Mouse (Mus musculus) hindbrain, embryonic 14.5 days (tissue): ENCODE results near the gene Gopc. TPM values are rescaled to one million over a fixed set of nuclear protein-coding genes. Genes with fewer than 3 reads are reported as not detected.

Experiments
- ATAC-seq: fragments of 200-750 bp; cut with Nextera tagmentation; 2 replicates; pipeline ENCODE4 v1.8.0; 2017; ENCODE audit warnings: moderate number of reproducible peaks, mild to moderate bottlenecking, moderate TSS enrichment, moderate library complexity; ENCODE audit not compliant: low FRiP score
- DNase-seq: peaks from one replicate; pipeline ENCODE4 v3.0.0-alpha.2; 2015; ENCODE audit warnings: low spot score
- H3K27ac ChIP-seq: fragments of 300-500 bp; sonication (generic); 2 replicates; pipeline ENCODE4 v1.5.1; 2014; ENCODE audit warnings: mild to moderate bottlenecking, moderate library complexity
- H3K27me3 ChIP-seq: fragments of 300-500 bp; sonication (generic); 2 replicates; pipeline ENCODE4 v1.6.1; 2014; ENCODE audit warnings: mild to moderate bottlenecking, low read length, mixed read lengths; ENCODE audit not compliant: control insufficient read depth, insufficient read depth
- H3K36me3 ChIP-seq: fragments of 300-500 bp; sonication (generic); replicated peaks from 2 replicates; pipeline ENCODE4 v1.6.1; 2014; ENCODE audit not compliant: control insufficient read depth, insufficient read depth
- H3K4me1 ChIP-seq: fragments of 300-500 bp; sonication (generic); replicated peaks from 2 replicates; pipeline ENCODE4 v1.6.1; 2014; ENCODE audit warnings: antibody characterized with exemption, low read length, mixed read lengths; ENCODE audit not compliant: control insufficient read depth, insufficient read depth
- H3K4me2 ChIP-seq: fragments of 300-500 bp; sonication (generic); replicated peaks from 2 replicates; pipeline ENCODE4 v1.6.1; 2014; ENCODE audit warnings: mild to moderate bottlenecking, moderate library complexity
- H3K4me3 ChIP-seq: fragments of 300-500 bp; sonication (generic); replicated peaks from 2 replicates; pipeline ENCODE4 v1.5.1; 2014; ENCODE audit warnings: mild to moderate bottlenecking, low read length
- H3K9ac ChIP-seq: fragments of 300-500 bp; sonication (generic); 2 replicates; pipeline ENCODE4 v1.6.1; 2014
- H3K9me3 ChIP-seq: fragments of 300-500 bp; sonication (generic); 2 replicates; pipeline ENCODE4 v1.6.1; 2016; ENCODE audit warnings: low read length; ENCODE audit not compliant: control insufficient read depth
- WGBS: fragments of 180-500 bp; shearing (Covaris S2); extraction: QIAGEN DNeasy Blood & Tissue Kit; methylation state at CpG from one replicate; pipeline ENCODE4 v1.1.7; 2014; 5-methylcytosine and 5-hydroxymethylcytosine counted together
- polyA plus RNA-seq: library from polyadenylated mRNA; unstranded; fragments of >200 nt; fragmentation: Nextera tagmentation; extraction: Ambion mirVana; gene quantifications from 2 replicates; pipeline ENCODE4 v1.2.1, GENCODE M21; 2014

The Gopc gene
- polyA plus RNA-seq, 1 experiment from 2014 or later = 26.1 TPM

- Histone ChIP-seq H3K36me3 (no peaks in the 10 kb centered on the region), H3K4me1 (peaks cover 30% of the 10 kb centered on the region), H3K9me3 (no peaks in the 10 kb centered on the region), H3K27ac (peak overlapping the region; percentile 98), H3K4me2 (peak overlapping the region; percentile 72), H3K9ac (peak overlapping the region; percentile 79), H3K27me3 (no peaks in the 10 kb centered on the region), H3K4me3 (peak overlapping the region; percentile 81)
- ATAC-seq = peak; percentile 46
- peak; percentile 36 for DNase-seq
- WGBS = 3% methylated on average over 39 of the region's 39 CpGs
Observed at GRCm38 (mm10) chr10:52417998-52418860, 36.3 kb upstream of the Gopc start.

DNA sequence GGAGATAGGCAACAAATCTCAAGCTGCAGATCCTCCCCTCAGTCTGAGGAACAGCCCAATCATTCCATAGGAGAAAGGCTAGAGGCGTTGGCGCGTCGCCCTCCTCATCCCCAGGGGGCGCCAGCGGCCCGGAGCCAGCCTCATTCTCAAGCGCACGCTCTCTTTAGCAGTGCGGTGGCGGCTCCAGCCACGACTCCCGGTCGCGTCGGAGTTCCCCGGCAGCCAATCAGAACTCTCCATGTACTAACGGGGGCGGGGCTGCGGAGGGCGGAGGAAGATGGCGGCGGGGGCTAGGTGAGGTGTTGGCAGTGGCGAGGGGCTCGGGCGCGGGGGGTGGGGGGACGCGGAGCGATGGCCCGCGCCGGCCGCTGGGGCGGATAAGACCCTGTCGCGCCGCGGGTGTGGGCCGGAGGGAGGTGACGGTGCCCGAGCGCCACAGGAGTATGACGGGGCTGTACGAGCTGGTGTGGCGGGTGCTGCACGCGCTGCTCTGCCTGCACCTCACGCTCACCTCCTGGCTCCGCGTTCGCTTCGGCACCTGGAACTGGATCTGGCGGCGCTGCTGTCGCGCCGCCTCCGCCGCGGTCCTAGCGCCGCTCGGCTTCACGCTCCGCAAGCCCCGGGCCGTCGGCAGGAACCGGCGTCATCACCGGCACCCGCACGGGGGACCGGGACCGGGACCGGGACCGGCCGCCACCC is 35.5 kb upstream of the Gopc start, which contains the start of gene Nus1:
Gene Nus1, plus strand, starts transcription at position 249 of the 699 bp plus-strand sequence.
- Histone ChIP-seq H3K9me3 (no peaks in the 10 kb centered on the region), H3K27ac (peak within 1 kb of the TSS; percentile 98), H3K9ac (peak within 1 kb of the TSS; percentile 79), H3K27me3 (no peaks in the 10 kb centered on the region), H3K4me1 (peaks cover 27% of the 10 kb centered on the region), H3K4me2 (peak within 1 kb of the TSS; percentile 72), H3K36me3 (no peaks in the 10 kb centered on the region), H3K4me3 (peak within 1 kb of the TSS; percentile 81)
- ATAC-seq (peak; percentile 99), DNase-seq (peak; percentile 98)
- WGBS = 1% methylated on average over 78 of the region's 79 CpGs

GRCm38 (mm10) chr10:52416458-52416857 is 34.5 kb upstream of the Gopc start:
- Histone ChIP-seq H3K9ac (peak overlapping the region; percentile 61), H3K27me3 (no peaks in the 10 kb centered on the region), H3K4me2 (peak overlapping the region; percentile 58), H3K9me3 (no peaks in the 10 kb centered on the region), H3K4me3 (no peak overlapping the region), H3K27ac (no peak overlapping the region), H3K36me3 (no peaks in the 10 kb centered on the region), H3K4me1 (peaks cover 27% of the 10 kb centered on the region)
- ATAC-seq (no peak), DNase-seq (no peak)
- WGBS = 68% methylated on average over 2 of the region's 2 CpGs

GRCm38 (mm10) chr10:52415020-52415419 is 33.1 kb upstream of the Gopc start:
- H3K27me3 ChIP-seq = no peaks in the 10 kb centered on the region
- 86% methylated on average over 2 of the region's 2 CpGs for WGBS

DNA sequence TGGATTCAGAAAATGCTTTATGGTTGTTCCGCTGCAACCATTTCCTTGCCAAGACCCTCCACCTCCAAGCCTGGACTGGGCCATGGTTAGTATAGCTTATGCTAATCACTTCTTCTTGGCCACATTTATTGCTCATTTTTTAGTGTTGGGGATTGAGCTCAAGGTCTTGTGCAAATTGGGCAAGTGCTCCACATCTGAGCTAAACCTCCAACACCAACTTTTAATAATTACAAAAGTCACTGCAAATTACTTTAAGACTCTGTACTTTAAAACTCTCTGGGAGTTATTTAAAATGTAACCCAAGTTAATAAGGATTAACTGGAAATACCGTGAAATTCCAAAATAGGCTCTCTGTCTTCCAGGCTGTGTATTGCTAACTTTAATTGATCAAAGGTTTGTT is 25.6 kb upstream of the Gopc start:
- Histone ChIP-seq H3K9ac (no peak overlapping the region), H3K27ac (no peak overlapping the region), H3K27me3 (no peaks in the 10 kb centered on the region), H3K4me1 (no peaks in the 10 kb centered on the region), H3K9me3 (no peaks in the 10 kb centered on the region), H3K4me2 (no peak overlapping the region), H3K4me3 (no peak overlapping the region), H3K36me3 (no peaks in the 10 kb centered on the region)
- DNase-seq (no peak), ATAC-seq (no peak)
- WGBS = 87% methylated on average over 2 of the region's 2 CpGs

More at GRCm38 (mm10) chr10:52415020-52415419, 33.1 kb upstream of the Gopc start:
- Histone ChIP-seq H3K27ac (no peak overlapping the region), H3K4me2 (no peak overlapping the region), H3K36me3 (no peaks in the 10 kb centered on the region), H3K4me3 (no peak overlapping the region), H3K9ac (no peak overlapping the region), H3K4me1 (peaks cover 14% of the 10 kb centered on the region), H3K9me3 (no peaks in the 10 kb centered on the region)
- no peak for DNase-seq
- ATAC-seq = no peak

GRCm38 (mm10) chr10:52405160-52405559 is 23.2 kb upstream of the Gopc start:
- DNase-seq = no peak
- H3K4me3 ChIP-seq = no peak overlapping the region
- no peak for ATAC-seq
- 90% methylated on average over 13 of the region's 13 CpGs for WGBS
- H3K36me3 ChIP-seq = no peaks in the 10 kb centered on the region
- no peaks in the 10 kb centered on the region for H3K4me1 ChIP-seq
- H3K27me3 ChIP-seq = no peaks in the 10 kb centered on the region
- no peak overlapping the region for H3K9ac ChIP-seq
- no peak overlapping the region for H3K27ac ChIP-seq
- no peak overlapping the region for H3K4me2 ChIP-seq
- no peaks in the 10 kb centered on the region for H3K9me3 ChIP-seq

- WGBS = 76% methylated on average over 3 of the region's 3 CpGs
- ATAC-seq = no peak
- Histone ChIP-seq H3K9ac (no peak overlapping the region), H3K9me3 (no peaks in the 10 kb centered on the region), H3K4me3 (no peak overlapping the region), H3K4me2 (no peak overlapping the region), H3K27me3 (no peaks in the 10 kb centered on the region), H3K27ac (no peak overlapping the region), H3K4me1 (no peaks in the 10 kb centered on the region), H3K36me3 (no peaks in the 10 kb centered on the region)
- no peak for DNase-seq
Observed at GRCm38 (mm10) chr10:52399722-52400121, 17.8 kb upstream of the Gopc start.

GRCm38 (mm10) chr10:52398715-52399114 is 16.8 kb upstream of the Gopc start:
- Histone ChIP-seq H3K36me3 (no peaks in the 10 kb centered on the region), H3K4me2 (no peak overlapping the region), H3K4me1 (no peaks in the 10 kb centered on the region), H3K27me3 (no peaks in the 10 kb centered on the region), H3K4me3 (no peak overlapping the region), H3K9ac (no peak overlapping the region), H3K27ac (no peak overlapping the region), H3K9me3 (no peaks in the 10 kb centered on the region)
- DNase-seq = no peak
- 87% methylated on average over 2 of the region's 2 CpGs for WGBS
- no peak for ATAC-seq

DNA sequence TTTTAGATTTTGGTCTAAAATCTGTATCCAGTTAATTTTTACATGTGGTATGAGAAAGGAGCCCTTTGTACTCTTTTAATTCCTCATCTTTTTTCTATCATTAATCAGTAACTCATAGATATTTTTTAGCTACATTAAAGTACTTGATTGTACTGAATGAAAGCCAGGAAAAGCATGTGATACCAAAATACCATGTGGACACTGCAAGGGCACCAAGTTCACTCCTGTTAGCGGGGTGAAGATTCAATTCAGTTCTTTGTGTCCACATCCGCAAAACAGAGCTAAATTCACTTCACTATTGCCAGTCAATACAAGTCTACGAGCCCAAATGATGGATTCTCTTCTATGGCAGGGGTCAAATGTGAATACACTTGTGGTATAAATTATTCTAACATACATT is 14.7 kb upstream of the Gopc start:
- Histone ChIP-seq H3K36me3 (no peaks in the 10 kb centered on the region), H3K27me3 (no peaks in the 10 kb centered on the region), H3K4me3 (no peak overlapping the region), H3K9me3 (no peaks in the 10 kb centered on the region), H3K9ac (no peak overlapping the region), H3K4me2 (no peak overlapping the region), H3K4me1 (no peaks in the 10 kb centered on the region), H3K27ac (no peak overlapping the region)
- 89% methylated on average over 3 of the region's 3 CpGs for WGBS
- no peak for DNase-seq
- no peak for ATAC-seq
